Mouse (Mus musculus) layer of hippocampus, postnatal 14 days (tissue): ENCODE results near the gene Gm3646. TPM values are rescaled to one million over a fixed set of nuclear protein-coding genes. Genes with fewer than 3 reads are reported as not detected.
A peak's percentile ranks its signal among the peaks of the same experiment; 100 is the strongest.

Experiments
- DNase-seq, 2 experiments: peaks; one replicate each; pipeline ENCODE4 v3.0.0; 2021 to 2022; ENCODE audit warnings: low spot score in 2 of 2, mixed read lengths in 1 of 2
- long read RNA-seq, 2 experiments: library from polyadenylated mRNA; stranded (forward); transcript quantifications; one replicate each; pipeline ENCODE4 v2.0.0; 2021
- total RNA-seq, 2 experiments: library from RNA; stranded (reverse); gene quantifications; 2 replicates each; pipeline ENCODE4 v1.2.3; 2021

Gm3646 gene
- not detected for total RNA-seq
- long read RNA-seq, experiment 1: 0 reads
- long read RNA-seq, experiment 2: 0 reads

DNA sequence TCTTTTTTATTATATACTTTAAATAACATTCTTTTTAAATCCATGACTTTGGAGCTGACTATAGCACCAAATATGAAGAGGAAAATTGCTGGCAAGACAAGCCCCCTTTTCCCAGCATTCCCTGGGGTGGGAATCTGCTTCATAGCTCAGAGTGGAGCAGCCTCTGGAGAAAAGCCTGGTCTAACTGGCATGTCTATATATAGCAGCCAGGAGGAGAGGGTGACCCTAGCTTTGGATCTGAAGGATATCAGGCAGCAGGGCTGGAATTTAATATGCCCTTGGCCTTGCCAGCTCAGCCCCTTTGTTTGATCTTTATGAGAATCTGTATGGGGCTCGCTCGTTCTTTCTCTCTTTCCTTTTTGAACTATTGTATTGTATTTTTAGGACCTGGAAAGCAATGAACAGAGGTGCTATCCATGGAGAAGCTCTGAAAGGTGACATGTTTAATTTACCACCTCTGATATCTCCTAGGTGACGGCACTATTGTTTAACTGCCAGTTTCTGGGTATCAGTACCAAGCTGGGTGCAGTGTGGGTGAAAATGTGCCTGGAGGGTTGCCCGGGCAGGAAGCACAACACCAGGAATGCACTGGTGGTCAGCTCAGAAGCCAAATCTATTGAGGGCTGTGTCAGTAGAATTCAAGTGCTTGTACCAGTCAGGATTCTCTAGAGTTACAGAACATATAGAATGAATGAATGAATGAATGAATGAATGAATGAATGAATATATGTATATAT lies at the start of gene Gm3646:
TSS of gene Gm3646 (minus strand) at position 90 of the 737 bp plus-strand sequence.
- peak; percentile 7 to 67 for DNase-seq

DNA sequence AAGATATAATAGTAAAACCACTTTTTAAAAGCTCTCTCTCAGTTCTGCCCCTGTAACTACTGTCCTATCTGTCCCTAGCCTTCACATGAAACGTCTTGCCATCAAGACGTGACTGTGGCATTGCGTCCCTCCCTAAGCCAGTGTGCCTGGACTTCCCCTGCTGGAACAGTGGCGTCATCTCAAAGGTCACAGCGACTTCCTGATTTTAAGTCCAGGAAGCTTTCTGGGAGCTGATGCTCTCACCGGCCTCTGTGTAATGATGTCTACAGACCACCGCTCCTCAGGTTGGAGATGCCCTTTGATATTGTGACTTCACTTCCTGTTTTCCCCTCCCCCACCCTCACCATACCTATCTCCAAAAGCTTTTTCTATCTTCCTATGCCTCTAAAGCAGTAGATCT lies 41.9 kb upstream of the Gm3646 start:
- DNase-seq: no peak

DNA sequence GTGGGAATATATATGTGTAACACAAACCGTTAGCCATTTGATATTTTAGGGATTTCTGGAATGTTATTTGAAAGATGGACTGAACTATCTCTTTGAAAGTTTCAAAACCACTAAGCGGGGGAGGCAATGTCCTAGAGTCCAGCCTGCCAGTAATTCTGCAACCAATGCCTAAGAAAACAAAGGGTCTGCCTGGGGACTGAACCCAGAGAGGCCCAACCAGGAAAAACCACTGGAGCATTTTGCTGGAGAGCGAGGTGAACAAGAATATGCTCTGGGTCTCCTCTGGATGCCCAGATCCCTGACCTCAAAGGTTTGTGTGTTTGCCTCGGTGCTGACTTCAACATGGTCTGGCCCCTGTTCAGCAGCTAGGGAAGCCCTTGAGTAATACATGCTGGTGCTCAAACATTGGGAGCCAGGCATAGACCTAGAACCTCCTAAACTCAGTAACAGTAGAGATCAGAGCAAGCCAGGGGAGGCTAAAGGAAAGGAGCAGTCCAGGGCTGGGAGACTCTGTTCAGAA lies 41.0 kb upstream of the Gm3646 start:
- no peak for DNase-seq

DNA sequence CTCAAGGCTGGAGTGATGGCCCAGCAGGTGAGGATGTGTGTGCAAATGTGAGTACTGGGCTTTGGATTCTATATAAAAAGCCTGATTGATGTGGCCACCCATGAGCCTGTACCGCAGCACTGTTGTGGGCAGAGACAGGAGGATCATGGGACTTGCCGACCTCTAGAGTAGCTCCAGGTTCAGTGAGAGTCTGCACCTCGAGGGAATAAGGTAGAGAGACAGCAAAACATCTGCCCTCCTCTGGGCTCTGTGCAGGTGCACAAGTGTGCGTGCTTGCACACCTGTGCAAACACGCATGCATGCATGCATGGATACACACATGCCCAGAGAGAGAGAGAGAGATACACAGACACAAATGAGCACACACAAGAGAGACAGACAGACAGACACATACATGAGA lies 38.2 kb upstream of the Gm3646 start:
- no peak for DNase-seq

DNA sequence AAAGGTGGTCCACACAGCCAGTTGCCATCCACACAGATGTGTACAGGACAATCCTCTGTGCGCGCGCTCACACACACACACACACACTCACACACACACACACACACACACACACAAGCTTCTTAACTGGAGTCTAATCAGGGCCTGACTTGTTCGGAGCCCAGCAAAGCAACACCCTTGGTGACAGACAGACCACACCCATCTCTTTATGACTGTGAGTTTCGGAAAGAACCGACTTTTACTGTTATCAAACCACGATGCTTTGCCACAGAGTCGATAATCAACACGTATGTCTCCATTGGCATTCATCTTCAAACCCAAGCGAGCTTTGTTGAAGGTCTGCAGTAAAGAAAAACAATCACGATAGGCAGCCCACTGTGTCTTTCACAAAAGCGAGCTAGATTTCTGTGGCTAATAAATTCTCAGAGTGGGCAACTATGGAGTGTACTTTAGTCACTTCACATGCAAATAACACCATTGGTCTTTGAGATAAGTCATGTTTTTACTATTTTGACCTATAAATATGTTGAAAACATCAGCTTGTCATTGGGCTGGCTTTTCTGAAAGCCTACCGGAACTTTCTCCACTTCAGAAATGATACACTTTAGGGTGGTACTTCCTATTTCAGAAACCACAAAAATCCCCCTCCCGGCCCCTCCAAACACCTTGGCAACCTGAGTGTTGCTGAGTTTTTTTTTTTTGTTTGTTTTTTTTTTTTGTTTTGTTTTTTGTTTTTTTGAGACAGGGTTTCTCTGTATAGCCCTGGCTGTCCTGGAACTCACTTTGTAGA lies 37.3 kb upstream of the Gm3646 start:
- no peak for DNase-seq

DNA sequence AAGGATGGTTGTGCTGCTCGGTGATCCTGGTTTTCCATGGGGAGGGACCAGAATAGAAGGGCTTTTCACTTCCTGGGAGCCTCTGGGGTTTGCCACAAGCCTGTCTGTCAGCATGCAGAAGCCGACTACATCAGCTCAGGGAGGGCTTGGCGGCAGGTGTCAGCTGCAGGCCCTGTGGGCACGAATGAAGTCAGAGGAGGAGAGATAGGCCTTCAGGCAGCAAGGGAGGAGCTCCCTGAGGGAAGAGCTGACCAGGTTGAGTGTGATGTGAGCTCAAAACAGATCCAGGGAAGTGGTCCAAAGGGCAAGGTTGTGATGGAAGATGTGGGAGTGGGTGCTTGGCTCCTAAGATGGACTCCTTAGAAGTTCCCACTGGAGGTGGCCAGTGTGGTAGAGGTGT lies 35.7 kb upstream of the Gm3646 start:
- DNase-seq: no peak

DNA sequence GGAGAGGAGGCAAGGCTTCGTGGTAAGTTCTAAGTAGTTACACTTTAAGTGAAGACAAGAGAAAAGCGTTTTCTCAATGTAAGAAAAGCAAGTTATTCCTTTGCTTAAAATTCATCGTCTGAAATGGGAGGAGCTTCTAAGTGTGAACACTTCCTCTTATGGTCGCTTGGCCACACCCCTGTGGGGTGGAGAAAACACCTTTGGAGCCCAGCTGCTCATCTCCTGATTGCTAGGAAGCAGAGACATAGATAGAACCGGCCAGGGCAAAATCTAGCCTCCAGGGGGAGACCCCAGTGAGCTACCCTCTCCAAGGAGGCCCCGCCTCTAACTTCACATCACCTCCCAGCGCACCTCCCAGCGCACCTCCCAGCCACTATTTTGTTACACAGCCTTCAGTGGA lies 34.7 kb upstream of the Gm3646 start:
- no peak for DNase-seq

DNA sequence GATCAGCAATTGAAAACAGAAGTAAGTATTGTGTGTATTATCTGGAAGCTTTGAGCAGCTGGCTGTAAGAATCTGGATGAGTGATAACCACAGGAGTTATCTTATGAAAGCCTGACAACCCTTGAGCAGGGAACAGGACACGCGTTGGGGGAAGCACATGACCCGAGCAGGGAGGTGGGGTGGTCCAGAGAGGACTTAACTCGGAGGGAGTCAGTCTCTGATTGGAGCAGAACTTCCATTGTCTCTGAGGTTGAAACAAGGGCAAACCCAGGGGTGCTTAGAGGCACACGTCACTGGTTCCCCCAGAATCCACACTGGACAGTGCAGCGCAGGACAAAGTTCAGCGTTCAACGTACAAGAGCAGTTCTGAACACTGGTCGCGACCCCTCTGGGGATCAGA lies 34.1 kb upstream of the Gm3646 start:
- DNase-seq: no peak

DNA sequence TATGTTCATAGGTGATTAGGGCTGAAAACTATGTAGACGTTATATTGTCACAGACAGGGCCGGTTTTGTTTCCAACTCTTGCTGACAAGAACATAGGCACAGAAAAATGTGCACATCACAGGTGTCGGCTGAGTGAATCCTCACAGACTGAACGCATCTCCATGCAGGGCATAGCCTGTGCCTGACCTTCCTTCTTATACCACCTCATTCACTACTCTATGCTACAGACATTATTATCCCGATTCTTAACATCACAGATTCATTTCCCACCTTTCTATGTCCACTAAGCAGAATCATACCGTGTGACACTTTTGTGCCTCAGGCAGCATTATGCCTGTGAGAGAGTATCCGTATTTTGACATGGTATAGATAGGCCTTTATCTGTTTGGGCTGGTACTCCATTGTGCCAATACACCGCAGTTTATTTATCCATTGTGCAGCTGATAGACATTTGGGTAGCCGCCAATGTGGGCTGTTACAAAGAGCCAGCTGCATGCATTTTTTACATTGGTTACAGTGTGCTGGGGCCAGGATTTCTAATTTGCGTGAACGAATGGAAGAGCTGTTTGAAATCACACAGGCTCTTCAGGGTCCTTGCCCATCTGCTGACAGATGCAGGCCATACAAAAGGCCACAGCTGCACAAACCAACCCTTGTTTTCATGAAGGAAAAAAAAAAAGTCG lies 33.5 kb upstream of the Gm3646 start:
- peak in 1 of 2 experiments; percentile 32 for DNase-seq

DNA sequence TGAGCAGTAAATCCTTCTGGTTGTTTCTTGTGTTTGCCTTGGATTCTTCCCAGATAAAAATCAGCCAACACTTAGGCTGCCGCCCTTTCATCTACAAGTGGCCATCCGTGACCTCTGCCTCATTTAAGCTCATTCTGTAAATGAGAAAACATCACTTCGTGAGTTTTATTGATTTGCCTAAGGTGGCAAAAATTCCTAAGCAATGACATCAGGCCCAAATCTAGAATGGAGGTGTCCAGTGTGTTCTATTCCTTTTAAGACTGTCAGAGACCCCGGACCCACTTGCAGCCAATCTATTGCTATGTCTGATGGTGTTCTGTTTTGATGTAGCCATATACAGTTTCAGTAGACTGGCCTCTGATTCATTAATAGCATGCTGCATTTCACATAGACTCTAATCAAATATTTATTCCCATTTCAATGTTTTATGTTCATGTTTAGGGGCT lies 26.5 kb upstream of the Gm3646 start:
- no peak for DNase-seq

DNA sequence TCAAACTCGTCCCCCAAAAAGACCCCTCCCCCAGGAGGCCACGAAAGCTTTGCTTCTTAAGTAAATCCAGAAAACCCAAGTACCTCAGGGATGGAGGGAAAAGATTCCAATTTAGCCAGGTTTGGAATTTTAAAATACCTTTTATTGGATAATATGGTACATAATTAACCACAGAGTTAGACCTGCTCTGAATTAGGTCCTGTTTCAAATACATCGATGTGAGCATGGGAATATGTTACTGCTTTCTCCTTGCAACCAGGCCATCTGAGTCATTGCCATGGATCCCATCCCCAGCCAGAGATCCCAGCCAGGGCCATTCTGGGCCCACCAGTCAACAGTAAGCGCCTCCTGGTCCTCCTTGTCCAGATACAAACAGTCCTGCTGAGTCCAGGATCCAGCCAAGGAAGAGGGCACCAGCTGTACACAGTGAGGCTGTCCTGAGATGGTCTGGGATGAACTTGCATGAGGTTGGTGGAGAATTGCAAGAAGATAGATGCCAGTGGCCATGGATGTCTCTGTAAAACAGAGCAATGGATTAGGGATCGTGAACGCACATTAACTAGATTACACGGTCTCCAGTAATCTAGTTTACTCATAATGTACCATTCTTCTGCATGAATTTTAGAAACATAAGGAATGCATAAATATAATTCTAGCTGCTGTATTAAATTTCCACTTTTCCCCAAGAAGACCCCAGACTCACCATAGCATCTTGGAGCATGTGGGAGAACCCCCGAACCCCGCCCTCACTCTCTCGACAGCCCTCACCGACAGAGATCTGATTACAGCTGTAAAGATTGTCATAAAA lies 25.9 kb upstream of the Gm3646 start:
- no peak for DNase-seq

DNA sequence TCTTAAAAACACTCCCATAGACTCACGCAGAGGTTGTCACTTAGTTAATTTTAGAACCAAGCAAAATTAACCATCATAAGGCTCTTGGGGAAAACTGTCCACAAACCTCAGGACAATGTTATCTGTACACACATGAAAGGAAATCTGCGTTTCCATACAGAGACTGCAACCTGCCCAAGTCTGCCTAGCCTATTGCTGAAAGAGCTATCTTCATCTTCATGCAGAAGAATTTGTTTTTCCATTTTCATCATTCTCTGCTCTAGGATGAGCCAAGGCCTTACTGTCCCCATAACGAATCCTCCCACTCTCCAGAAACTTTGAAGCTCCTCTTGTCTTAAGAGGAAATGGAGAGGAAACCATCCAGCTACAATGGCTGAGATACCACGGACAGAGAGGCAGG lies 19.8 kb upstream of the Gm3646 start:
- DNase-seq: no peak

DNA sequence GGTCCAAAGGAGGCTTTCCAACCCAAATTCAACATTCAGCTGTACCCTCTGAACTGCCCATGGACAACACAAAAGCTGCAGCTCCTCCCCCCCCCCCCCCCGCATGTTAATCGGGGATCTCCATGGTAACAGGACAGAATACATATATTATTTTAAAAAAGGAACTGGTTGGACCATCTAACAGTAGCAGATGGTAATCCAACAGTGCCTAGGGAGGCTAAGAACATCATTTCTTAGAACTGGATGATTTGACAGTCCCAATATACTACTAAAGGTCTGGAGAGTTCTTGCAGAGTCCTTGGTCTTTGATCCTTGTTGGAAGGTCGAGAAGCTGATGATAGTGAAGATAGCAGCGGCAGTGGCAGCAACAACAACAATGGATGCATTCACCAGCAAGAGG lies 19.1 kb upstream of the Gm3646 start:
- DNase-seq: no peak

DNA sequence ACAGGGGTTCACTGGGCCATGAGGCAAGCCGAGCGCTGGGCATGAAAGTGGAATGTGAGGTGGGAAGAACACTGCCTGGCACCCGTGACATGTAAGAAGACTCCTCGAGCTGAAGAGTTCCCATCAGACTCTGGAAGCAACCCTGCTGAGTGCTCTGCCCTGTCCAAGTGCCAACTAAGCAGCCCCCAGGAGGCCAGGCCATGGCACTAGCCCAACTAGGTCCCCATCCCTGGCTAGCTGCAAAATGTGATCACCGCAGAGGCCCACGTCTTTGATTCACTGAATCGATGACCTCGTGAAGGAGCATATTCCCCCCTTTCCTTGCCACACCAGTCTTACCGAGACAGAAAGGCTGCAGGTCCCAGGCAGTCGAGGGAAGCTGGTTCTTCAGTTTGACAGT lies 14.5 kb upstream of the Gm3646 start:
- no peak for DNase-seq

DNA sequence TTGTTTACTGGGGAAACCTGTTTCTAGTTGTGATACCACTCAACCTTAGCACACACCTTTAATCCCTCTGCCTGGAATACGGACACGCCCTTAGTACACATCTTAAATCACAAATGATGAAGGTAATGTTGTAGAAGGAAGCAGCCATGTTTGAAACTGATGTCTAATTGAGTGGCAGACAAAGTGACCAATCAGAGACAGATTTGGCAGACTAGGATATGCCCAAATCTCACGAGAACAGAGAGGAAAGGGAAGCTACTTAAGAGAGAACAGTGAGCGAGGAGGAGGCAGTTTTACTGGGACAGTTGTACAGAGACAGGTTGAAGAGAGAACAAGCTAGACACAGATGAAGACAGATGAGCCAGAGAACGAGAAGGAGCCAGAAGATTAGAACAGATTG lies 10.6 kb upstream of the Gm3646 start:
- no peak for DNase-seq

DNA sequence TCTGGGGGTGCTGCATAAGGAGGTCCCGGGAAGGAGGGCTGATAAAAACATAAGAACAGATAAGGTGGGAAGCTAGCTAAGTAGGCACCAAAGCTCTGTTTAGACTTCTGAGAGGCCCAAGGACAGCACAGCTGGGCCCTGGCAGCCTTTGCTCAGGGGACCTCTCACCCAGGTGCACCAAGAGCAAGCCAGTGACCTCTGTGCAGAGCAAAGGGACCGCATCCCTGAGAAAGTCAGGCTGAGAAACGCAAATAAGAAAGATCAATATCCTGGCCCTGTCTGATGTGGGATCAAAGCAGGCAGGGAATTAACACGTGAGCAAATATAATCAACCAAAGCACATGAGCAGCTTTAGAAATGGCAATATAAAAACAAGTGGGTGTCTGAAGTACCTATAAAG lies 7.9 kb upstream of the Gm3646 start:
- no peak for DNase-seq

DNA sequence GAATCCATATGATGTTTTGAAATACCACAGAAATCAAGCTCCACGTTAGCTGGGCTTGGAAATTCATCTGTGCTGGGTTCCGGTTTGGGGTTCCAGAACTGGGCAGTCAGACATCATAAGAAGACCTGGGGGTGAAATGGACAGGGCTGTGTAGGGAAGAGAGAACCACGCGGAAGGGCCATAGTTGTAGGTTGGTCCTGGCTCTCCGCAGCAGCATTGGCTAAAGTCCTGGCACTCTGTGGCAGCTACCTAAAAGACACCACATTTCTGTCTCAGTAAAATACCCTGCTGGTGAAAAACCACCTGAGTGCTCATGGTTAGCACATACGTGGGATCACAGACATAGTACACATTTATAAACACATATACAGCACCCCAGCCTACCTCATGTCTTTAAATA lies 343 bp downstream of the Gm3646 start:
- DNase-seq: no peak

DNA sequence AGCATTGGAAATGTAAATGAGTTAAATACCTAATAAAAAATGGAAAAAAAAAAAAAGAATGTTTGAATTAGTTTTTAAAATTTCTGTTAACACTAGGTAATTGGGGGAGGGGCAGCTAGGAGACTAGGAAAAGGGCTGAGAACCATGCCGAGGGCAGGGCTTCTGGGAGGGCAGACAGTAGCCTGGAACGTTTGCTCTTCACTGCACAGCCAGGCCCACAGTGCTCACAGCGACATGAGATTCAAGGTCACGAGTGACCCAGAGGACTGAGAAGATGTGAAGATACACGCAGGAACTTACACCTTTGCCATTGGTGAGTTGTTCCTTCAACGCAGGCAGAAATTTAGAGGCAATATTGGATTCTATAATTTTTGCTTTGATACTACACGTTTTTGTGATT lies 2.2 kb downstream of the Gm3646 start:
- DNase-seq: no peak

DNA sequence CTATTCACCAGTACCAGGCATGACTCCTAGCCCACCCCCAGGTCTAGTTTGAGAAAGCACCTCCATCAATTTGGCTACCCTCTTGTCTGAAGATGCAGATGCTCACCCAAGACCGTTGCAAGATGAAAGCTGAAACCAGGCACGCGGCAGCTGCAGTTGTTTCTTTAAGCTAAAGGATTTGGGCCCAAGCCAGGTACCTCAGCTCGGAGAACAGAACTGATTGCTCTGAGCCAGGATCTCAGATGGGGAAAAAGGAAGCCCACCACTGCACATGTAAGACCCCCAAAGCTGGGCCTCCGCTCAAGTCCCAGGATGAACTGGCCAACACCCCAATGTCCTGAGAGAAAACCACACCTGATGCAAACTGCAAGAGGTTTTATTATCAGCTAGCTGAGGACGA lies 7.6 kb downstream of the Gm3646 start:
- DNase-seq: no peak

DNA sequence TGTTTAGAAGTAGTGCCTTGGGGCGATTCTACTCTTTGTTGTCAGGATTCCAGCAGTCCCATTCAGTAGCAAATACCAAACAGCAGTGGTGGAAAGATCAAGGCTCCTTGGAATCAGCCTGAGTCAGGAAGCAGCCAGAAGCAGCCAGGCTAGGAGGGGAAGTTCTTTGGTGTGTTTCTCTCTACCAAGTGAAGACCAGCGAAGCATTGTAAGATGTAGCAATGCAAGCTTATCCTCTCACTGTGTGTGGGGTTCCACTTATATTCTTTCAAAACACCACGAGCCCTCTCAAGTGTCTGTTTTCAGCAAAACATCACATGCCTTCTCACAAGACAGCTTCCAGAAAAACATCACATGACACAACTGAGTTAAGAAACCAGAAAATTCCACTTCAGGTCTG lies 8.4 kb downstream of the Gm3646 start:
- no peak for DNase-seq

DNA sequence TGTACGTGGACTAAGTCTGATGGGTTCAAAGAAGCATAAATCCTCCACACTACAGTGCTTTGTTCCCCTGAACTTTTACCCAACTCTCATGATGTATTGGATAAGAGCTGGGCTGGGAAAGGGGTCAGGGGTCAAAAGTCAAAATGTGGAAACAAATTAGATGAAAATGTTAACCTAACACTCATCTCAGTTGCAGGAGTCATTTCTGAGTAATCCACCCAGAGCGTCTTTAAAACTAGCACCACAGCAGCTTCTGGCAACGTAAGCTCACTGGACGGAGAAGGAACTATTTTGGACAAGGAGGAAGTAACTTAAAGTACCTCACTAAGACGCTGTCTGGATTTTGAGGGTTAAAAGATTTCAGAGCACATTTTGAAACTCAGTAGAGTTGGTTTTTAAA lies 20.5 kb downstream of the Gm3646 start:
- no peak for DNase-seq
